Mouse (Mus musculus) heart, postnatal 10 days (tissue): ENCODE measurements at regions not wholly inside any gene's neighbourhood (a gene's known extent, or its start where the extent isn't known, plus 50 kb on each side); places are given as distances from the start of the nearest gene placed in this dataset.
A peak's percentile ranks its signal among the peaks of the same experiment; 100 is the strongest.

ENCODE experiments used
- DNase-seq, 2 experiments: peaks; one replicate each; pipeline ENCODE4 v3.0.0; 2021
- intact Hi-C: fragments of 180-260 bp; cut with DNase I; formaldehyde crosslinking; loops from one replicate; pipeline ENCODE4 v1.15.1; 2025

GRCm38 (mm10) chr13:70277667-70278591 is 359.5 kb downstream of the Ice1 start:
- DNase-seq, result peak in 1 of 2 experiments; percentile 11
- intact Hi-C loops, result no loop called here

DNA sequence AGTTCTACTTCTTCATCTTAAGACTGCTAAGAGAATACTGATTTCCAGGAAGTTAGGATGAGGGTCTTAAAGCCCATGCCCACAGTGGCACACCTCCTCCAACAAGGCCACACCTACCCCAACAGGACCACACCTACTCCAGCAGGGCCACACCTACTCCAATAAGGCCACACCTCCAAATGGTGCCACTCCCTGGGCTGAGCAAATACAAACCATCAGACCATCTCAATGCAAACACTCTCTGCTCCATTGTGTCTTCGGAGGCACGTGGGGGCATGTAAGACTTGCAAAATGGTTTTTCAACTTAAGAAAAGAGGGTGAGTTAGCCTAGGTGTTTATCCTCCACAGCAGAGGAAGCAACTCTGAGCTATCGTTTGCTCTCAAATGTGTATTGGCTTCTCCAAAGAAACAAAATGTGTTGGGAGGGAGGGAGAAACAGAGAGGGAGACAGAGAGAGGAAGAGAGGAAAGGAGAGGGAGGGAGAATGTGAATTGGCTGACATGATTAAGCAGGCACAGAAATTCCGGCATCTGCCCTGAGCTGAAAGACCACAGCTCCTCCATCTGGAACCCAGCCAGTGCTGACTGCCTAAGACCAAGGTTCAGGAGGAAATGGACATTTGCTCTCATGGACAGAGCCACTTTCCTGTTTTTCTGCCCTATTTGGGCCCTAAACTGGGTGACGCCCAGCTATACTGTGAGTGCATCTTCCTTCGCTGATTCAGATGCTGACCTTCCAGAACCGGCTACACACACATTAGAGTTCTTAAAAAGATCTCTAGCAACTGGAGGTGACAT is 356.2 kb downstream of the Ice1 start:
- DNase-seq, result peak; percentile 19 to 23
- intact Hi-C loops, result no loop called here

DNA sequence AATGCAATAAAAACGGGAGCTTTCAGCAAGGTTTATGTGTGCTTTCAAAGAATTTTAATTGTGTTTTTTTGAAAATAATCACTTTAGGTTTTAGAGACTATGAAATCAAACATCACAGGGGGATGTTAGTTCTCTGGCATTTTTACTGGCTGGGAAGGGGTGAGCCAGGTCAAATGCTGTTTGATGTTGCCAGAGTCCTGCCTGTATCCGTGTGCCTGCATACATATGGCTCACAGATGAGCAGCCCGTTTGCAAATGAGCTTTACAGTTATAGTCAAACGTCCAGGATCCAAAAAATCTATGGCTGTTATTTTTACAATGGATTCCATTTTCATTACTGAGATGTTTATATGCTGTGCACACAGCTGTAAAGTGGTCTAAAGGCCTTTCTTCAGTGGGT is 354.7 kb downstream of the Ice1 start:
- DNase-seq, result no peak
- intact Hi-C loops, result no loop called here

GRCm38 (mm10) chr13:70283231-70283630 is 354.2 kb downstream of the Ice1 start:
- DNase-seq, result no peak
- intact Hi-C loops, result no loop called here

- no peak for DNase-seq
- intact Hi-C loops, result no loop called here
Measured at GRCm38 (mm10) chr13:70292713-70293112, 344.7 kb downstream of the Ice1 start.

GRCm38 (mm10) chr13:70303953-70304525 is 333.4 kb downstream of the Ice1 start:
- DNase-seq, result no peak
- intact Hi-C loops, result no loop called here

- intact Hi-C loops, result no loop called here
- no peak for DNase-seq
Measured at GRCm38 (mm10) chr13:70310516-70310915, 326.9 kb downstream of the Ice1 start.

DNA sequence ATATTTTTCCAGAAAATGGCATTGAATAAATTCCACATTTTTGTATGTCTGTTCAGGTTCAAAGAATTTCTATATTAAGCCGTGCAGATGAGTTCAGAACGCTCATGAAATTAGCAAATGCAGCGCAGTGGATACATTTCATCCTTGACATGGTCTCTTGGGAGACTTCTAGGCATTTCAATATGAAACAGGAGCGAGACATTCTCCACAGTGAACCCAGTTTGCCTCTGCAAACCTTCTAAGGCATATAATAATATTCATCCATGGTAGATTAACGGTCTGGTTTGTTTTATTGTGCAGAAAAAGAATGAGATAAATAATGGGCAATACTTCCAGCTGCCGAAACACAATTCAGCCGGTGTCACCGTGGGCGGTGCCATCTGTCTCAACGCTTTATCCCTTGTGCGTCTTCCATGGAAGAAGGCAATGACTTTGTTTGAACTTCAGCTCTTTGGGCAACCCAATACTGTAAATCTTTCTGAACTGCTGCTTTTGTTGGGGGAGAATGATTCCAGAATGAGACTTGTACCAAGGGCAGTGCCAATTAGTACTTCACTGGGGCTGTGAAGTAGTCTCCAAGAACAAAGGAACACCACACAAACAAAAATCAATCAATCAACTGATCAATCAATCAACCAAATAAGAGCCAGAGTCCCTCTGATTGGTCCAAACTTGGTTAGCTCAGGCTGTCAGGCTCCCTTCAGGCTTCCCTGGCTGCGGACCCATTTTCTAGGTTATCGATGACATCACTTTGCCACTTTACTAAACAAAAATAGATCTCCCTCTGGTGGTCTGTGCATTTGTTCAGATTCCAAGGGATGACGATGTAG is 326.0 kb downstream of the Ice1 start:
- intact Hi-C loops, result no loop called here

GRCm38 (mm10) chr13:70313205-70313604 is 324.2 kb downstream of the Ice1 start:
- no peak for DNase-seq
- intact Hi-C loops, result no loop called here

More for the DNA sequence above, 326.0 kb downstream of the Ice1 start:
- DNase-seq, result no peak

- no peak for DNase-seq
- intact Hi-C loops, result no loop called here
Measured at GRCm38 (mm10) chr13:70323537-70323936, 313.9 kb downstream of the Ice1 start.

DNA sequence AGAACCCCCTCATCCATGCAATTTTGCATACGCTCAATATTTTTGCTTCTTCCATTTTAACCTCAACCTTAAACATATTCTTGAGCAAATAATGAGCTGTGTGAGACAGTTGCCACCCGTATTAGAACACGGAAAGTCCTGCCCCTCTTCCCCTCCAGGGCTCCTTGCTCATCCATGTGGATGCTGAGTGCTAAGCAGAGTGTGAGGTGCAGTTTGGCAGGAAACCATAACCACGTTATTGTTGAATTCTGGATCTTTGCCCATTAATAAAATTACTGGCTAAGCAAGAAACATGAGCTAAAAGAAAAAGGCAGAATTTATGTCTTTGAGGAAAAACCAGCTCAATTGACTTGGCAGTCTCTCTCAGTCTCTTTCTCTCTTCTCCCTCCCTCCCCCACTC is 301.4 kb downstream of the Ice1 start:
- DNase-seq, result no peak
- intact Hi-C loops, result no loop called here

DNA sequence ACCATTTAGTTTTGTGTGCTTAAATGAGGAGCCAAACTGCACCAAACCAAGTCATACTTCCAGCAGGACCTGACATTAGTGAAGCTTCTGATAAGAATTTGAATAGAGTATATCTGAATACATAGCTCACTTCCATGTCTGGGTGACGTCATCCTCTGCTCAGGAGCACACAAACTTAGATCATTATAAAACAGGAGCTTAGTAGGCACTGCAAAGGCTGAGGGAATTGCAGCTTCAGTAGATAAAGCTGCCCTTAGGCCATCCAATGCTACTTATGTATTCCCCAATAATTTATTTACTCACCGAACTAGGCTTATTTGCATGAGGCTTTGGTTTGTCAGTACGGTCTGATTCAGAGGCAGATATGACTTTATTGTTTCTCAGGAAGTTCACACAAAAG is 297.0 kb downstream of the Ice1 start:
- no peak for DNase-seq
- intact Hi-C loops, result no loop called here

- intact Hi-C loops, result no loop called here
- no peak for DNase-seq
Measured at GRCm38 (mm10) chr13:70343191-70343734, 294.2 kb downstream of the Ice1 start.

DNA sequence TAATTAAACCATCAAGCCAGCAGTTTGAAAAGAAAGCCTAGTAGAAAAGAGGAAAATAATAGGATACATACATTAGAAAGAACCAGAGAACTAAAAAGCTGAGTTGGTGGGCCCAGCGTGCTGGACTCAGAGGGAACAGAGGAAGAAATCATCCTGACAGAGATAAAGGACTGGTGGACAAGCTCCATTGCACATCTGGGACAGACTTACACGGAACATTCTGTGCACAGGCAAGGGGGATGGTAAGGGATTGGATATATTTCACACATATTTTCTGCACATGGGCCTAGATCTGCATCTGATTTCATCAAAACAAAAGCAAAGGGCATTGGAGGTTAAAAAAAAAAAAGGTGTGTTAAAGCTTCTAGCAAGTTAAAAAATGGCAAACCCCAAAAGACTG is 293.5 kb downstream of the Ice1 start:
- no peak for DNase-seq
- intact Hi-C loops, result no loop called here

- no peak for DNase-seq
- intact Hi-C loops, result no loop called here
Measured at GRCm38 (mm10) chr13:70344311-70344710, 293.1 kb downstream of the Ice1 start.

GRCm38 (mm10) chr13:70348456-70348855 is 289.0 kb downstream of the Ice1 start:
- intact Hi-C loops, result no loop called here
- DNase-seq, result no peak

- intact Hi-C loops, result no loop called here
- DNase-seq, result no peak
Measured at GRCm38 (mm10) chr13:70348965-70349364, 288.5 kb downstream of the Ice1 start.

- DNase-seq, result peak in 1 of 2 experiments; percentile 0
- intact Hi-C loops, result no loop called here
Measured at GRCm38 (mm10) chr13:70369647-70370046, 267.8 kb downstream of the Ice1 start.

DNA sequence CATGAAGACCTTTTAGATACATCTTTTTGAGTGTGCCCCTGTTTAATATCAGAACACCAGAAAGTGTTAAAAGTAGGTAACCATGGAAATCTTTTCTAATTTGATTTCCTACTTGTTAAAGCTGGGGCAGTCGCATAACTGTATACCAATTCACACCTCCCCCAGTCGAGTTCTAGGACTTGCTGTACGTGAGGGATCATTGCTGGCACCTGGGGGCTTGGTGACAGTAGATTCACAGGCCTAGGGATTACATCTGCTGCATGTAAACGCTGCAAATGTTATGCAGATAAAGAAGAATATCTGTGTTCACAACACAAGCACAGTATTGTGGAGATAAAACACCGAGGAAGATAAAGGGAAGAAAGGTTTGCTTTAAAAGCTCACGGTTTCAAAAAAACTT is 256.7 kb downstream of the Ice1 start:
- no peak for DNase-seq
- intact Hi-C loops, result no loop called here

GRCm38 (mm10) chr13:70385292-70385691 is 252.1 kb downstream of the Ice1 start:
- intact Hi-C loops, result no loop called here
- DNase-seq, result no peak
